Mouse (Mus musculus) heart, postnatal 0 days (tissue): Measurements from ENCODE around the gene Smpd3. TPM values are rescaled to one million over a fixed set of nuclear protein-coding genes. Genes with fewer than 3 reads are reported as not detected.
"Not testable (repeated sequence)": the region's sequence is repeated elsewhere in the genome, so short reads cannot be mapped to it uniquely, and the experiment has no call there.

Source experiments
- ATAC-seq: fragments of 200-750 bp; cut with Nextera tagmentation; 2 replicates; pipeline ENCODE4 v1.8.0; 2017; ENCODE audit warnings: low read depth, moderate number of reproducible peaks, moderate library complexity; ENCODE audit not compliant: insufficient read depth
- DNase-seq: peaks from one replicate; pipeline ENCODE4 v3.0.0-alpha.2; 2016; ENCODE audit warnings: low spot score
- H3K27ac ChIP-seq: fragments of 300-500 bp; sonication (generic); 2 replicates; pipeline ENCODE4 v1.5.1; 2014; ENCODE audit warnings: low read depth, mild to moderate bottlenecking
- H3K27me3 ChIP-seq: fragments of 300-500 bp; sonication (generic); 2 replicates; pipeline ENCODE4 v1.6.1; 2014; ENCODE audit warnings: low read length, mixed read lengths; ENCODE audit not compliant: control insufficient read depth, insufficient read depth
- H3K36me3 ChIP-seq: fragments of 300-500 bp; sonication (generic); replicated peaks from 2 replicates; pipeline ENCODE4 v1.6.1; 2014; ENCODE audit warnings: low read length, mixed read lengths; ENCODE audit not compliant: control insufficient read depth, insufficient read depth
- H3K4me1 ChIP-seq: fragments of 300-500 bp; sonication (generic); 2 replicates; pipeline ENCODE4 v1.6.1; 2014; ENCODE audit warnings: antibody characterized with exemption; ENCODE audit not compliant: control insufficient read depth, insufficient read depth
- H3K4me2 ChIP-seq: fragments of 300-500 bp; sonication (generic); 2 replicates; pipeline ENCODE4 v1.6.1; 2014; ENCODE audit warnings: low read depth, mild to moderate bottlenecking, low read length, moderate library complexity
- H3K4me3 ChIP-seq: fragments of 300-500 bp; sonication (generic); 2 replicates; pipeline ENCODE4 v1.5.1; 2014; ENCODE audit warnings: low read depth, low read length
- H3K9ac ChIP-seq: fragments of 300-500 bp; sonication (generic); replicated peaks from 2 replicates; pipeline ENCODE4 v1.6.1; 2014; ENCODE audit warnings: low read depth, low read length, mixed read lengths
- H3K9me3 ChIP-seq: fragments of 300-500 bp; sonication (generic); replicated peaks from 2 replicates; pipeline ENCODE4 v1.6.1; 2016; ENCODE audit warnings: low read length; ENCODE audit not compliant: control insufficient read depth
- CTCF ChIP-seq: IDR thresholded peaks from 2 replicates; pipeline ENCODE4 v1.5.1; 2016; ENCODE audit warnings: antibody characterized with exemption, control low read depth, low read depth
- EP300 ChIP-seq: IDR thresholded peaks from 2 replicates; pipeline ENCODE4 v1.6.1; 2016; ENCODE audit warnings: antibody characterized with exemption, low read depth
- WGBS: fragments of 180-500 bp; shearing (Covaris S2); extraction: QIAGEN DNeasy Blood & Tissue Kit; methylation state at CpG from one replicate; pipeline ENCODE4 v1.1.7; 2014; 5-methylcytosine and 5-hydroxymethylcytosine counted together
- polyA plus RNA-seq: library from polyadenylated mRNA; unstranded; fragments of >200 nt; fragmentation: Nextera tagmentation; extraction: Ambion mirVana; gene quantifications from 2 replicates; pipeline ENCODE4 v1.2.1, GENCODE M21; 2015
- total RNA-seq: library from RNA; depleted of rRNA; stranded (reverse); fragments of >200 nt; gene quantifications from 2 replicates; pipeline ENCODE4 v1.2.3, GENCODE M21; 2014; ENCODE audit warnings: low replicate concordance

Smpd3 gene
- total and polyA plus RNA-seq, 2 experiments from 2014 or later: 2.4 to 6.5 TPM

- DNase-seq: no peak
- Histone ChIP-seq H3K4me2 (no peak overlapping the region), H3K27ac (no peak overlapping the region), H3K9ac (no peak overlapping the region), H3K27me3 (no peaks in the 10 kb centered on the region), H3K4me3 (no peak overlapping the region), H3K9me3 (no peaks in the 10 kb centered on the region), H3K36me3 (no peaks in the 10 kb centered on the region), H3K4me1 (no peaks in the 10 kb centered on the region)
- ATAC-seq: no peak
- 42% methylated on average over 2 of the region's 2 CpGs for WGBS
- TF ChIP-seq EP300: no peak
- no peak for TF ChIP-seq CTCF
Observed at GRCm38 (mm10) chr8:106313799-106314198, 24.0 kb downstream of the Smpd3 start.

GRCm38 (mm10) chr8:106313120-106313737 is 24.6 kb downstream of the Smpd3 start:
- H3K9ac ChIP-seq: no peak overlapping the region
- no peak overlapping the region for H3K4me3 ChIP-seq
- WGBS: 78% methylated on average over 6 of the region's 6 CpGs
- DNase-seq: no peak
- no peaks in the 10 kb centered on the region for H3K9me3 ChIP-seq
- H3K4me2 ChIP-seq: no peak overlapping the region
- no peaks in the 10 kb centered on the region for H3K4me1 ChIP-seq
- no peak overlapping the region for H3K27ac ChIP-seq
- TF ChIP-seq EP300: no peak
- no peak for TF ChIP-seq CTCF
- no peaks in the 10 kb centered on the region for H3K27me3 ChIP-seq
- ATAC-seq: no peak
- H3K36me3 ChIP-seq: no peaks in the 10 kb centered on the region

- no peaks in the 10 kb centered on the region for H3K4me1 ChIP-seq
- H3K9ac ChIP-seq: no peak overlapping the region
- DNase-seq (no peak), ATAC-seq (no peak)
- peak; percentile 16; the same call in 1 of the 2 replicates for TF ChIP-seq CTCF
- TF ChIP-seq EP300: no peak
- 91% methylated on average over 1 of the region's 1 CpGs for WGBS
- H3K27ac ChIP-seq: no peak overlapping the region
- no peak overlapping the region for H3K4me3 ChIP-seq
- H3K9me3 ChIP-seq: no peaks in the 10 kb centered on the region
- no peaks in the 10 kb centered on the region for H3K27me3 ChIP-seq
- no peak overlapping the region for H3K4me2 ChIP-seq
- H3K36me3 ChIP-seq: no peaks in the 10 kb centered on the region
Observed at GRCm38 (mm10) chr8:106311967-106312366, 25.8 kb downstream of the Smpd3 start.

GRCm38 (mm10) chr8:106310026-106310652 is 27.6 kb downstream of the Smpd3 start:
- Histone ChIP-seq H3K4me1 (no peaks in the 10 kb centered on the region), H3K27ac (no peak overlapping the region), H3K9ac (no peak overlapping the region), H3K4me3 (no peak overlapping the region), H3K36me3 (no peaks in the 10 kb centered on the region), H3K4me2 (no peak overlapping the region), H3K9me3 (no peaks in the 10 kb centered on the region), H3K27me3 (no peaks in the 10 kb centered on the region)
- 81% methylated on average over 5 of the region's 5 CpGs for WGBS
- no peak for TF ChIP-seq CTCF
- no peak for TF ChIP-seq EP300
- DNase-seq (no peak), ATAC-seq (no peak)

GRCm38 (mm10) chr8:106308082-106308786 is 29.6 kb downstream of the Smpd3 start:
- H3K4me3 ChIP-seq, H3K9me3 ChIP-seq, H3K4me2 ChIP-seq, H3K9ac ChIP-seq, H3K36me3 ChIP-seq, H3K4me1 ChIP-seq, H3K27me3 ChIP-seq: not testable (repeated sequence)
- WGBS: 48% methylated on average over 6 of the region's 6 CpGs
- DNase-seq (peak; percentile 57), ATAC-seq (peak; percentile 83)
- 0 out of 2 replicates have a peak overlapping the region, but pooled peaks have one; percentile 46 for H3K27ac ChIP-seq
- TF ChIP-seq EP300: peak; percentile 40; the same call in 1 of the 2 replicates
